8 mouse cellular contexts compared by ENCODE assay signal in genomic region chr1:156365740-156366139, GRCm38 (mm10). TPM values are rescaled to one million over a fixed set of nuclear protein-coding genes. Genes with fewer than 3 reads are reported as not detected.
DNase-seq lines count a peak whose midpoint lies in the region; ATAC-seq lines count a peak whose summit lies in the region.

TSS of gene Gm2000 (plus strand) at chr1:156366040.

- H3K9me3 ChIP-seq in intestine, embryonic 15.5 days: no peaks in the 10 kb centered on the region

- H3K9ac ChIP-seq in intestine, embryonic 15.5 days: no peak within 1 kb of the TSS

- no peak within 1 kb of the TSS for H3K27ac ChIP-seq in intestine, embryonic 15.5 days

- H3K4me1 ChIP-seq in intestine, embryonic 15.5 days (replicated peaks): no peaks in the 10 kb centered on the region

- H3K36me3 ChIP-seq in intestine, embryonic 15.5 days: no peaks in the 10 kb centered on the region

- ATAC-seq in intestine, embryonic 15.5 days: no peak
- ATAC-seq in megakaryocyte-erythroid progenitor cell, adult 5-6 weeks (replicated peaks; ENCODE audit: low FRiP score, low TSS enrichment, poor library complexity, severe bottlenecking): no peak

- no peak for DNase-seq in heart, adult 18-20 months
- DNase-seq in heart, adult 9 months (ENCODE audit: low spot score in 2 of 2): no peak
- DNase-seq in adrenal gland, postnatal 4 days (ENCODE audit: low spot score in 2 of 2): no peak
- DNase-seq in gastrocnemius, postnatal 25 days: no peak
- no peak for DNase-seq in cerebellum, adult 11-12 months
- DNase-seq in right cerebral cortex, postnatal 25 days: no peak

- H3K27me3 ChIP-seq in intestine, embryonic 15.5 days (replicated peaks): no peaks in the 10 kb centered on the region

- no peak within 1 kb of the TSS for H3K4me3 ChIP-seq in intestine, embryonic 15.5 days (replicated peaks)

- WGBS in intestine, embryonic 15.5 days: 89% methylated on average over 8 of the region's 8 CpGs

- no peak within 1 kb of the TSS for H3K4me2 ChIP-seq in intestine, embryonic 15.5 days (replicated peaks)

RNA-seq across cellular contexts. Expression of gene Gm2000, which starts in this region (rescaled TPM):
- 100 to 1,000 TPM; 401 to 433 TPM for total RNA-seq in heart, adult 18-20 months (2021)
- 100 to 1,000 TPM; 803 to 862 TPM for total RNA-seq in adrenal gland, postnatal 4 days (2021)
- total RNA-seq in gastrocnemius, postnatal 25 days (2021): 100 to 1,000 TPM; 338 to 346 TPM
- polyA plus RNA-seq in intestine, embryonic 15.5 days (2015; fragmentation: Nextera tagmentation; extraction: Ambion mirVana): 833 and 863 TPM in 2 replicates
- 2,229 and 2,448 TPM in 2 replicates for total RNA-seq in megakaryocyte-erythroid progenitor cell, adult 5-6 weeks (2014; fragmentation: Nextera tagmentation)
- 2,854 and 4,203 TPM in 2 replicates for total RNA-seq in megakaryocyte-erythroid progenitor cell, adult 5-6 weeks (2017)
